Mouse (Mus musculus) midbrain, postnatal 0 days (tissue): ENCODE measurements at regions not wholly inside any gene's neighbourhood (a gene's known extent, or its start where the extent isn't known, plus 50 kb on each side); places are given as distances from the start of the nearest gene placed in this dataset.

Source experiments
- ATAC-seq: fragments of 200-750 bp; cut with Nextera tagmentation; 2 replicates; pipeline ENCODE4 v1.8.0; 2017; ENCODE audit warnings: moderate number of reproducible peaks, mild to moderate bottlenecking, moderate TSS enrichment, moderate library complexity; ENCODE audit not compliant: low FRiP score
- DNase-seq: peaks from one replicate; pipeline ENCODE4 v3.0.0-alpha.2; 2015; ENCODE audit warnings: low spot score
- H3K27ac ChIP-seq: fragments of 300-500 bp; sonication (generic); 2 replicates; pipeline ENCODE4 v1.5.1; 2014; ENCODE audit warnings: low read depth, mild to moderate bottlenecking, low read length, mixed read lengths
- H3K27me3 ChIP-seq: fragments of 300-500 bp; sonication (generic); 2 replicates; pipeline ENCODE4 v1.6.1; 2014; ENCODE audit warnings: low read length, control low read depth, mixed read lengths; ENCODE audit not compliant: insufficient read depth
- H3K36me3 ChIP-seq: fragments of 300-500 bp; sonication (generic); 2 replicates; pipeline ENCODE4 v1.6.1; 2014; ENCODE audit warnings: low read length, control low read depth, mixed read lengths; ENCODE audit not compliant: insufficient read depth
- H3K4me1 ChIP-seq: fragments of 300-500 bp; sonication (generic); 2 replicates; pipeline ENCODE4 v1.6.1; 2014; ENCODE audit warnings: mild to moderate bottlenecking, control low read depth, antibody characterized with exemption, low read length, mixed read lengths; ENCODE audit not compliant: insufficient read depth
- H3K4me2 ChIP-seq: fragments of 300-500 bp; sonication (generic); 2 replicates; pipeline ENCODE4 v1.6.1; 2014; ENCODE audit warnings: low read depth, mild to moderate bottlenecking, low read length, mixed read lengths; ENCODE audit not compliant: poor library complexity, severe bottlenecking
- H3K4me3 ChIP-seq: fragments of 300-500 bp; sonication (generic); 2 replicates; pipeline ENCODE4 v1.5.1; 2014; ENCODE audit warnings: low read depth, mild to moderate bottlenecking, low read length, moderate library complexity
- H3K9ac ChIP-seq: fragments of 300-500 bp; sonication (generic); replicated peaks from 2 replicates; pipeline ENCODE4 v1.6.1; 2014; ENCODE audit warnings: mild to moderate bottlenecking, low read length, moderate library complexity, mixed read lengths; ENCODE audit not compliant: poor library complexity, severe bottlenecking
- H3K9me3 ChIP-seq: fragments of 300-500 bp; sonication (generic); 2 replicates; pipeline ENCODE4 v1.6.1; 2016; ENCODE audit warnings: low read length, control low read depth
- CTCF ChIP-seq: IDR thresholded peaks from 2 replicates; pipeline ENCODE4 v1.5.1; 2016; ENCODE audit warnings: antibody characterized with exemption, mild to moderate bottlenecking
- WGBS: fragments of 180-500 bp; shearing (Covaris S2); extraction: QIAGEN DNeasy Blood & Tissue Kit; methylation state at CpG from one replicate; pipeline ENCODE4 v1.1.7; 2014; 5-methylcytosine and 5-hydroxymethylcytosine counted together

- Histone ChIP-seq H3K4me3 (no peak overlapping the region), H3K27ac (no peak overlapping the region), H3K36me3 (no peaks in the 10 kb centered on the region), H3K9me3 (no peaks in the 10 kb centered on the region), H3K9ac (no peak overlapping the region), H3K4me1 (peaks cover 12% of the 10 kb centered on the region), H3K27me3 (peaks cover 11% of the 10 kb centered on the region; the same call in 1 of the 2 replicates), H3K4me2 (no peak overlapping the region; the same call in 1 of the 2 replicates)
- DNase-seq (peak; percentile 34), ATAC-seq (no peak)
- WGBS, result 24% methylated on average over 17 of the region's 17 CpGs
- peak; percentile 58 for TF ChIP-seq CTCF
Observed at GRCm38 (mm10) chr8:88451658-88452500, 69.3 kb upstream of the Nkd1 start.

DNA sequence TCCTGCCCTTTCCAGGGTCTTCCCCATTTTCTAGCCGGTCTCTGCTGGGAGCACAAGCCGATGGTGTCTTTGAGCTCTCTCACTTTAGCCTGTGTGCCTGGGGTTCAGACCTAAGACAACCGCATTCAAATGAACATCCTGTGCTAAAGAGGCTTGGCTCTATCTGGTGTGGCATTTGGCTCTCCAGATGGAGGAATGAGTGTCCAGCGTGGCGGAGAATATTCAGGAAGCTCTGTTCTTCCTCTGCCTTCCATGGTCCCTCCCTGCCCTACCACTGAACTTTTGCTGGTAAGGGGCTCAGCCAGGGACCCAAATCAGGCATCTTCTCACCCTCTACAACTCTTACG is 68.7 kb upstream of the Nkd1 start:
- Histone ChIP-seq H3K27me3 (peaks cover 11% of the 10 kb centered on the region; the same call in 1 of the 2 replicates), H3K27ac (no peak overlapping the region), H3K4me3 (no peak overlapping the region), H3K36me3 (no peaks in the 10 kb centered on the region), H3K4me2 (no peak overlapping the region), H3K9ac (no peak overlapping the region), H3K9me3 (no peaks in the 10 kb centered on the region), H3K4me1 (peaks cover 7% of the 10 kb centered on the region)
- no peak for TF ChIP-seq CTCF
- ATAC-seq, result no peak
- WGBS, result 78% methylated on average over 6 of the region's 6 CpGs
- no peak for DNase-seq

- H3K27me3 ChIP-seq, result peaks cover 11% of the 10 kb centered on the region; the same call in 1 of the 2 replicates
- H3K27ac ChIP-seq, result peak overlapping the region; percentile 55
- H3K4me2 ChIP-seq, result peak overlapping the region; percentile 99
- WGBS, result under 1% methylated on average over 61 of the region's 75 CpGs
- peak; percentile 77 for DNase-seq
- H3K4me3 ChIP-seq, result peak overlapping the region; percentile 54
- H3K4me1 ChIP-seq, result peaks cover 6% of the 10 kb centered on the region; the same call in 1 of the 2 replicates
- peak overlapping the region; percentile 70 for H3K9ac ChIP-seq
- TF ChIP-seq CTCF, result peak; percentile 33; the same call in 1 of the 2 replicates
- H3K9me3 ChIP-seq, result no peaks in the 10 kb centered on the region
- H3K36me3 ChIP-seq, result no peaks in the 10 kb centered on the region
- ATAC-seq, result peak; percentile 83
Observed at GRCm38 (mm10) chr8:88454048-88454696, 67.0 kb upstream of the Nkd1 start.

DNA sequence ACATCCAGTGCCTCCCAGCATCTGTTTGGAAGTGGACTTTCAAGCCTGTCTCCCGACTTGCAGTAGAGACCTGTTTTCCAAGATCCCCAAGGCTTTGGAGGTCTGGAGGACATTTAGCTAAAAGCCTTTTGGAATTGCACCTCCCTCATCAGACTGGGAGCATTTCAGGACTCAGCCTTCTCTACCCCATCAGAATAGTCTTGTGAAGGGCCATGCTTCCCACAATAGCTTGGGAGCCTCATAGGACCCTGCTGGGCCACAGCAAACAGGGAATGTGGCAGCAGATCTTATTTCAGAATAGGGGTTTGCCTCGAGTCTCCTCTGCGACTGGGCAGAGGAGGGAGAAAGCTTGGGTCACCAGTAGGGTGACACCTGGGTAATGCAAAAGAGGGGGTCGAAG is 66.2 kb upstream of the Nkd1 start:
- DNase-seq, result no peak
- no peaks in the 10 kb centered on the region for H3K9me3 ChIP-seq
- H3K4me1 ChIP-seq, result peaks cover 6% of the 10 kb centered on the region; the same call in 1 of the 2 replicates
- H3K36me3 ChIP-seq, result no peaks in the 10 kb centered on the region
- peak overlapping the region; percentile 99 for H3K4me2 ChIP-seq
- ATAC-seq, result no peak
- WGBS, result 6% methylated on average over 4 of the region's 4 CpGs
- no peak for TF ChIP-seq CTCF
- 0 out of 2 replicates have a peak overlapping the region, but pooled peaks have one; percentile 70 for H3K9ac ChIP-seq
- no peak overlapping the region for H3K27ac ChIP-seq
- peaks cover 11% of the 10 kb centered on the region; the same call in 1 of the 2 replicates for H3K27me3 ChIP-seq
- peak overlapping the region; percentile 54; the same call in 1 of the 2 replicates for H3K4me3 ChIP-seq

- ATAC-seq (no peak), DNase-seq (no peak)
- Histone ChIP-seq H3K27me3 (peaks cover 11% of the 10 kb centered on the region; the same call in 1 of the 2 replicates), H3K4me3 (peak overlapping the region; percentile 9; the same call in 1 of the 2 replicates), H3K36me3 (no peaks in the 10 kb centered on the region), H3K4me1 (peaks cover 6% of the 10 kb centered on the region; the same call in 1 of the 2 replicates), H3K4me2 (peak overlapping the region; percentile 34), H3K27ac (no peak overlapping the region), H3K9ac (no peak overlapping the region), H3K9me3 (no peaks in the 10 kb centered on the region)
- WGBS, result 10% methylated on average over 28 of the region's 28 CpGs
- no peak for TF ChIP-seq CTCF
Observed at GRCm38 (mm10) chr8:88455434-88456020, 65.6 kb upstream of the Nkd1 start.
